Mouse (Mus musculus) heart, postnatal 0 days (tissue): ENCODE measurements around the gene Ccna2. TPM values are rescaled to one million over a fixed set of nuclear protein-coding genes. Genes with fewer than 3 reads are reported as not detected.
A peak's percentile ranks its signal among the peaks of the same experiment; 100 is the strongest.

ENCODE experiments used
- ATAC-seq: fragments of 200-750 bp; cut with Nextera tagmentation; 2 replicates; pipeline ENCODE4 v1.8.0; 2017; ENCODE audit warnings: low read depth, moderate number of reproducible peaks, moderate library complexity; ENCODE audit not compliant: insufficient read depth
- DNase-seq: peaks from one replicate; pipeline ENCODE4 v3.0.0-alpha.2; 2016; ENCODE audit warnings: low spot score
- H3K27ac ChIP-seq: fragments of 300-500 bp; sonication (generic); 2 replicates; pipeline ENCODE4 v1.5.1; 2014; ENCODE audit warnings: low read depth, mild to moderate bottlenecking
- H3K27me3 ChIP-seq: fragments of 300-500 bp; sonication (generic); 2 replicates; pipeline ENCODE4 v1.6.1; 2014; ENCODE audit warnings: low read length, mixed read lengths; ENCODE audit not compliant: control insufficient read depth, insufficient read depth
- H3K36me3 ChIP-seq: fragments of 300-500 bp; sonication (generic); replicated peaks from 2 replicates; pipeline ENCODE4 v1.6.1; 2014; ENCODE audit warnings: low read length, mixed read lengths; ENCODE audit not compliant: control insufficient read depth, insufficient read depth
- H3K4me1 ChIP-seq: fragments of 300-500 bp; sonication (generic); 2 replicates; pipeline ENCODE4 v1.6.1; 2014; ENCODE audit warnings: antibody characterized with exemption; ENCODE audit not compliant: control insufficient read depth, insufficient read depth
- H3K4me2 ChIP-seq: fragments of 300-500 bp; sonication (generic); 2 replicates; pipeline ENCODE4 v1.6.1; 2014; ENCODE audit warnings: low read depth, mild to moderate bottlenecking, low read length, moderate library complexity
- H3K4me3 ChIP-seq: fragments of 300-500 bp; sonication (generic); 2 replicates; pipeline ENCODE4 v1.5.1; 2014; ENCODE audit warnings: low read depth, low read length
- H3K9ac ChIP-seq: fragments of 300-500 bp; sonication (generic); replicated peaks from 2 replicates; pipeline ENCODE4 v1.6.1; 2014; ENCODE audit warnings: low read depth, low read length, mixed read lengths
- H3K9me3 ChIP-seq: fragments of 300-500 bp; sonication (generic); replicated peaks from 2 replicates; pipeline ENCODE4 v1.6.1; 2016; ENCODE audit warnings: low read length; ENCODE audit not compliant: control insufficient read depth
- CTCF ChIP-seq: IDR thresholded peaks from 2 replicates; pipeline ENCODE4 v1.5.1; 2016; ENCODE audit warnings: antibody characterized with exemption, control low read depth, low read depth
- EP300 ChIP-seq: IDR thresholded peaks from 2 replicates; pipeline ENCODE4 v1.6.1; 2016; ENCODE audit warnings: antibody characterized with exemption, low read depth
- WGBS: fragments of 180-500 bp; shearing (Covaris S2); extraction: QIAGEN DNeasy Blood & Tissue Kit; methylation state at CpG from one replicate; pipeline ENCODE4 v1.1.7; 2014; 5-methylcytosine and 5-hydroxymethylcytosine counted together
- polyA plus RNA-seq: library from polyadenylated mRNA; unstranded; fragments of >200 nt; fragmentation: Nextera tagmentation; extraction: Ambion mirVana; gene quantifications from 2 replicates; pipeline ENCODE4 v1.2.1, GENCODE M21; 2015
- total RNA-seq: library from RNA; depleted of rRNA; stranded (reverse); fragments of >200 nt; gene quantifications from 2 replicates; pipeline ENCODE4 v1.2.3, GENCODE M21; 2014; ENCODE audit warnings: low replicate concordance

Gene Ccna2
- total and polyA plus RNA-seq, 2 experiments from 2014 or later = 44.0 to 172 TPM

DNA sequence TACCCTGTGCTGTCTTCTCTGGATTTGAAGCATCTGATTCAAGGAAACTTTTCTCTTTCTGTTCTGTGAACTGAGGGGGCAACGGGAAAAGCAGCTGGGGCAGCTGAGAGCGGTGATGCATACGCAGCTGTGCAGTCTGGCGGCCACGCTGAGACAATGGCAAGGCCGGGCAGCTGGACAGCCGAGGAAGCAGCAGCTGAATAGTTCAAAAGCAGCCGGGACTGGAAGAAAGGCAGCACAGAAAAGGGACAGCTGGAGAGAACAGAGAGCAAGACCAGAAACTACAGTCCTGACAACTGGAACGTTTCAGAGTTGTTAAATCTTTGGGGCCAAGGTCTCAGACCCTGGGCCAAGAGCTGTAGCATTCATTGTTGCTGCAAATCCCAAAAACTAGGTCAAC is 20.6 kb downstream of the Ccna2 start:
- TF ChIP-seq CTCF (no peak), EP300 (no peak)
- ATAC-seq (no peak), DNase-seq (no peak)
- H3K9me3 ChIP-seq = no peaks in the 10 kb centered on the region
- 0 out of 2 replicates have a peak overlapping the region, but pooled peaks have one; percentile 61 for H3K4me3 ChIP-seq
- H3K4me2 ChIP-seq = peak overlapping the region; percentile 78
- 51% methylated on average over 9 of the region's 9 CpGs for WGBS
- H3K36me3 ChIP-seq = peaks cover 19% of the 10 kb centered on the region
- H3K9ac ChIP-seq = peak overlapping the region; percentile 25
- H3K27me3 ChIP-seq = no peaks in the 10 kb centered on the region
- H3K4me1 ChIP-seq = no peaks in the 10 kb centered on the region
- no peak overlapping the region for H3K27ac ChIP-seq

DNA sequence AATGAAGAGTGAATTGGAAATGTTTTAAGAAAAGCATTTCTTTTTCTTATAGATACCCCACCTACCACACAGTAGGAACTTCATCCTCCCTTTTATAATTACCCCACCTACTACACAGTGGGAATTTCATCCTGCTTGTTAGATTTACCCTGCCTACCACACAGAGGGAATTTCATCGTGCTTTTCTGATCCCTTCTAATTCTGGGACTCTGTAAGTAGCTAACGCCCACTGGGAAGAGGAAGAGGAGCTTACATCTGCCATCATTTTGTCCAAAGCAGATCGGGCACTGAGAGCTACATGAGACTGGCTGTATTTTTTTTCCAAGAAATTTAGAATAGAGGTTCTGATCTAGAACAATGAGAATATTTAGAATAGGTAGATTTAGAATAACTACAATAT is 27.0 kb downstream of the Ccna2 start:
- no peaks in the 10 kb centered on the region for H3K27me3 ChIP-seq
- H3K9ac ChIP-seq = no peak overlapping the region
- TF ChIP-seq CTCF (no peak), EP300 (no peak)
- no peaks in the 10 kb centered on the region for H3K4me1 ChIP-seq
- 73% methylated on average over 3 of the region's 3 CpGs for WGBS
- no peak overlapping the region for H3K4me3 ChIP-seq
- H3K36me3 ChIP-seq = no peaks in the 10 kb centered on the region
- H3K4me2 ChIP-seq = no peak overlapping the region
- H3K9me3 ChIP-seq = no peaks in the 10 kb centered on the region
- no peak for DNase-seq
- no peak overlapping the region for H3K27ac ChIP-seq
- ATAC-seq = no peak

DNA sequence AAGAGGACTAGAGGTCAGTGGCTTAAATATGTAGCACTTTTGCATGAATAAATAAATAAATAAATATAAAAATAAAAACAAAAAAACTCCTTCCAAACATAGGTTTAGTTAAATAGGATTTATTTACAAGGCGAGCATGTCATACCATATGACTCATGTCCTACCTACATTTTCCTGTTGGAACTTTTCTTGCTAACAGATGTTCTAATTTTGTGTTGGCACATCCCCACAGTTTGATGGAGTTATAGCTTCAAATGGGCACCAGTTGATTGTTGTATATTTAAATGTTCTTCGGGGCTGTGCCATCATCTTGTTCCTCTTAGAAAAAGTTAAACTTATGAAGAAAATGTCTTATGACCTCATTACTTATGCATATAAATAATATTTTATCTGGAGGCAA is 30.6 kb downstream of the Ccna2 start:
- Histone ChIP-seq H3K9ac (no peak overlapping the region), H3K4me3 (no peak overlapping the region), H3K9me3 (no peaks in the 10 kb centered on the region), H3K4me1 (no peaks in the 10 kb centered on the region), H3K4me2 (no peak overlapping the region), H3K27ac (no peak overlapping the region), H3K36me3 (no peaks in the 10 kb centered on the region), H3K27me3 (no peaks in the 10 kb centered on the region)
- 80% methylated on average over 2 of the region's 2 CpGs for whole genome bisulfite sequencing
- DNase-seq = no peak
- no peak for TF ChIP-seq EP300
- no peak for TF ChIP-seq CTCF
- no peak for ATAC-seq

DNA sequence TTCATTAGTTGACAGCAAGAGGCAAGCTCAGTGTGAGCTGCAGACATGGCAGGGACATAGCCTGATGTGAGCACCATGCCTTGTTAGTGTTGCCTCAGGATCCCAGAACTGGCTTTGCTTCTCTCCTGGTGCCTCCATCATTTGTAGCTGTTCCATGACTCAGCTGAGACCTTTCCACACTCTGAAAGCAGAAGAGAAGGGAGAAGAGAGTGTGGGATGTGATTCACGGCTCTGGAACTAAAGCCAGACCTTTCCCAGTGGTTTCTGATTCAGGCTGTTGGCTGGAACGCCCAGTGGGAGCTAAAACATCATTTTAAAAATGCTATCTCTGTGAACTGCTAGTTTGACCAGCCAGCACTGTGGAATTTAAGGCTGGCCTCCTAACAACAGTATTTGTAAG is 31.2 kb downstream of the Ccna2 start:
- ATAC-seq = no peak
- Histone ChIP-seq H3K9me3 (no peaks in the 10 kb centered on the region), H3K27me3 (no peaks in the 10 kb centered on the region), H3K4me2 (no peak overlapping the region), H3K4me3 (no peak overlapping the region), H3K27ac (no peak overlapping the region), H3K9ac (no peak overlapping the region), H3K36me3 (no peaks in the 10 kb centered on the region), H3K4me1 (no peaks in the 10 kb centered on the region)
- DNase-seq = no peak
- no peak for TF ChIP-seq CTCF
- 30% methylated on average over 2 of the region's 2 CpGs for WGBS

DNA sequence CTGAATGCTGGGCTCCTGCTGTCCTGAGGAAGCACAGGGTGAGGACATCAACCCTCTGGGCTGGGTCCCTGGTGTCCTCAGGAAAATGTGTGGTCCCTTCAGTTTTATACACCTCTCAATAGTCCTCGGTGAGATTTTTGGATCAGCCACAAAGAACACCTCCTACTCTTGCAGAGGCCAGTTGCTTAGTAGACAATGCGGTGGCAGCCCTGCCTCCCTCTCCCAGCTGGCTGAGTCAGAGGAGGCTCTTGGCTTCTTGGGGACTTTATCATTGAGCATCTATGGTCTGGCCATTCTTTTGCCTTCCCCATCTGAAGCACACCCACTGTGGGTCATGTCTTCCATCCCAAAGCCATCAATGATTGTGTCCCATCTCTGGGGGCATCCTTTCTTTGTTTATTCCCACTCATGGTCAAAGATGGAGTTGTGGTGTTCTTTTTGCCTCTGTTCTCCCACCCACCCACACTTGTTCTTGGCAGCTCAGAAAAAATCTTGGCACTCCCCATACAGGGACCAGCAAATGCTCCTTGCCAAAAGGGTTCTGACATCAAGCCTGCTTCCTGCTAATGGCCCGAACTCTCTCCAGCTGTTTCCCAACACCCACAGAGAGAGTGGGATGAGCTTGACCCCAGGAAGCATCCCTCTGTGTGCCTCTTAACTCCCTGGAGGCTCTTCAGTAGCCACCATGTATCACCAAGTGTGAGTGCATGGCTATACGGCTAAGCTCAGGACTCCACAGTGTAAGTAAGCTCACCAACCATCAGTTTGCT is 34.1 kb downstream of the Ccna2 start:
- 61% methylated on average over 4 of the region's 4 CpGs for WGBS
- TF ChIP-seq EP300 = no peak
- TF ChIP-seq CTCF = no peak
- ATAC-seq = no peak
- Histone ChIP-seq H3K4me2 (no peak overlapping the region), H3K27ac (no peak overlapping the region), H3K4me1 (peaks cover 7% of the 10 kb centered on the region; the same call in 1 of the 2 replicates), H3K36me3 (no peaks in the 10 kb centered on the region), H3K4me3 (no peak overlapping the region), H3K27me3 (no peaks in the 10 kb centered on the region), H3K9me3 (no peaks in the 10 kb centered on the region), H3K9ac (no peak overlapping the region)
- no peak for DNase-seq

DNA sequence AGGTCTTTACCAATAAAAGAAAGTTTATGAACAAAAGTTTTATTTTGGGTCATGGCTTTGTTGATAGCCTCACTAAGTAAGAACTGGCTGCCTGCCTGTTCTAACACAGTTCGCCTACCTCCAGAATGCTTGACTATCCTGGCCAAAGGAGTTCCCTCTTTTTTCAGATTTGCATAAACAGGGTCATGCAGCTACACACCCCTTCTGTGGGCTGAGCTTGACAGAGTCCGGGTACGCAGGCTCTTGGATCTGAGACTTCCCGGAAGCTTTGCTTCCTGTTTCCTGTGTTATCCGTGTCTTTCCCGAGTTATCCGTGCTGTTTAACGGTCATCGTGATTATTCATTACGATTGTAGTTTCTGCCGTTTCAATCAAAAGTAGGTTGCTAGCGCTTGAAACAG is 35.9 kb downstream of the Ccna2 start:
- ATAC-seq (no peak), DNase-seq (no peak)
- Histone ChIP-seq H3K27ac (no peak overlapping the region), H3K4me3 (no peak overlapping the region), H3K9me3 (no peaks in the 10 kb centered on the region), H3K4me1 (peaks cover 23% of the 10 kb centered on the region), H3K27me3 (no peaks in the 10 kb centered on the region), H3K9ac (no peak overlapping the region), H3K4me2 (no peak overlapping the region), H3K36me3 (no peaks in the 10 kb centered on the region)
- TF ChIP-seq CTCF = no peak
- no peak for TF ChIP-seq EP300
- 70% methylated on average over 12 of the region's 12 CpGs for WGBS
